Mouse (Mus musculus): ENCODE results near the gene Hoxb5. TPM values are rescaled to one million over a fixed set of nuclear protein-coding genes. Genes with fewer than 3 reads are reported as not detected.

Gene Hoxb5
- total RNA-seq, 2 experiments from 2014 or later = 0.10 to 0.14 TPM

DNA sequence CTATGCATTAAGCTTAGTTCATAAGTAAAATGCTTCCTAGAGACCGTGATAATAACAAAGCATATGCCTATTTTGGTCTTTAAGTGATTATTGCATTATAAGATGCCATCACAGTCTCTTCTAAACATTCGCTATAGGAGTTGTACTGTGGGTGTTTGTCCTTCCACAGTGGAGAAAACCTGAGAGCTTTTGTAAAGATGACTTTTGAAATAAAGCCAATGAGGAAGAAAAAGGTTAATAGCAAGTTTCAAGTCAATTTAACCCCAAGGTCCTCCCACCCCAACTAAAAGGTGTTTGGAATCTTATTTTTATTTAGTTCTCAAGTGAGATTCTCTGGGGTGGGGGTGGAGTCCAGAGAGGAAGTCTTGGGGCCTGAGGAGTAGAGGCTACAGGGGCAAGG, 10.0 kb downstream of the Hoxb5 start:
- intact Hi-C loops (cut with DNase I) = no loop called here
- no peak for DNase-seq (ENCODE audit: low spot score)

DNA sequence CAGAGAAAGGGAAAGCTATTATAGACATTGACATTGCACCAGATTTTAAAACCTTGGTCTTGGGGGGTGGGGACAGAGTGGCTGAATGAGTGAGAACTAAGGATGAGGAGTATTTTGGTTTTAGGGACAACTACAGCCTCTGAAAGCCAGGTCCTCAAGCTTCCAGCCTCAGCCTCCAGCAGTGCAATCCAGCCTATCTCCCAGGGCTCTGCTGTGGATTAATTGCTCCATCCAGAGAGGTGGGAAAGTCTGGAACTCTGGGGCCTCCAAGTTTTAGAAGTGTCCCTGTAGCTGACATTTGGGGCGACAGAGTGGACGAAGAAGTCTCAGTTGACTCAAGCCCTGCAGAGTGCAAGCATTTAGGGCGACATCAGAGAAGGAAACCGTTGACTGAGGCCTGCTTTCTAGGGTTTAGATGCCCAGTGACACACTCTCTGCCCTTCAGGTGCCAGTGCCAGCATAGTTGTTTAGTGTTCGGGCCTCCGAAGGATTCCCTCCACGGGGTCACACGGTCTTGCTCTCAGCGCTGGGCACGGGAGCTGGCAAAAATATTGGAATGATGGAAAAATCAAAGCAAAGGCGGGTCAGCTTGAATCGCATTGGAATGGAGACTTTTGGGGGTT, 10.8 kb downstream of the Hoxb5 start:
- no peak for DNase-seq (ENCODE audit: low spot score)
- intact Hi-C loops (cut with DNase I) = no loop called here

DNA sequence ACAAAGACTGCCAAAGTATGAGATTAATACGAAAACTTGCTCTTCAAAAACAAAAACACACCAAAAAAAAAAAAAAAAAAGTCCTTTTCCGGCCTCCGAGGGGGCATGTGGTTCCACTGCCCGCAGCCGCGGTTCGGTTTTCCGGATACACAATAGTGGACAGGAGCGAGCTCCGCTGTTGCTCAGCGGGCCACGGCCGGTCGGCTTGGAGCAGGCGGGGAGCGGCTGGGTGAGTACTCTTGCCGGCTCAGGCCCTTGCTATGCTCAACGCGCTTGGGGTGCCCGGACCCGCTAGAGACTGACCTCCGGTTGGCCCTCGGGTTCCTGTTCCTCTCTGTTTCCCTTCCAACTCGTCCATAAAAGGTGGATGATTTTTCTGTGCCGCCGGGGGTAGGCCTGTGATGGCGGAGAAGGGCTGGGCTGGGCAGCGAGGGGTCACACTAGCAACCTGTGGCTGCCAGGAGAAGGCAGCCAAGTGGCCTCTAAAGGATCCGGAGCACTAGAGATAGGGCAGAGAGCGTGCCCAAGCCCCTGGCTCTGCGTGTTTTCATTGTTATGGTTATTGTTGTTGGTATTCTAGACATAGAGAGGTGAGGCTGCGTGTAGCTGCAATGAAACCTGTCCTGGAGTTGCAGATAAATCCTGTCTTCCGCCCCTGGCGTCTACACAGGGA, 11.7 kb downstream of the Hoxb5 start:
- no peak for DNase-seq (ENCODE audit: low spot score)
- intact Hi-C loops (cut with DNase I) = loop anchor here (5.0 kb wide), 1 partner anchor 37 kb away; the partner anchor contains the start of gene Hoxb2

DNA sequence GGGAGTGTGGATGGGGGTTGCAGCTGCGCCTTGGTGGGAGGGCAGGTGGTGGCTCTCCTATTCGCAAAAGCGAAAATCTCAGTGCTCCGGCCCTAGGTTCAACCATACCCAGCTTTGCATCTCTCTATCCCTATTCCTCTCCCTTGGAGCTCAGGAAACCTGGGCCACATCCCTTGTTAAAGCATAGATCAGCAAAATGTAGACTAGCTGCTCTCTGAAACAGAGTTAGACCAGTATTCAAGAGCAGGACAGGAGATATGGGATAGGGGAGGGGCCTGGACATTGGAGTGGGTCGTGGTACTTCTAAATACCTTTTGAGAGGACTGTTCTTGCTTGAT, 12.2 kb downstream of the Hoxb5 start:
- DNase-seq (ENCODE audit: low spot score) = no peak
- intact Hi-C loops (cut with DNase I) = loop anchor here (5.0 kb wide), 1 partner anchor 37 kb away; the partner anchor contains the start of gene Hoxb2

DNA sequence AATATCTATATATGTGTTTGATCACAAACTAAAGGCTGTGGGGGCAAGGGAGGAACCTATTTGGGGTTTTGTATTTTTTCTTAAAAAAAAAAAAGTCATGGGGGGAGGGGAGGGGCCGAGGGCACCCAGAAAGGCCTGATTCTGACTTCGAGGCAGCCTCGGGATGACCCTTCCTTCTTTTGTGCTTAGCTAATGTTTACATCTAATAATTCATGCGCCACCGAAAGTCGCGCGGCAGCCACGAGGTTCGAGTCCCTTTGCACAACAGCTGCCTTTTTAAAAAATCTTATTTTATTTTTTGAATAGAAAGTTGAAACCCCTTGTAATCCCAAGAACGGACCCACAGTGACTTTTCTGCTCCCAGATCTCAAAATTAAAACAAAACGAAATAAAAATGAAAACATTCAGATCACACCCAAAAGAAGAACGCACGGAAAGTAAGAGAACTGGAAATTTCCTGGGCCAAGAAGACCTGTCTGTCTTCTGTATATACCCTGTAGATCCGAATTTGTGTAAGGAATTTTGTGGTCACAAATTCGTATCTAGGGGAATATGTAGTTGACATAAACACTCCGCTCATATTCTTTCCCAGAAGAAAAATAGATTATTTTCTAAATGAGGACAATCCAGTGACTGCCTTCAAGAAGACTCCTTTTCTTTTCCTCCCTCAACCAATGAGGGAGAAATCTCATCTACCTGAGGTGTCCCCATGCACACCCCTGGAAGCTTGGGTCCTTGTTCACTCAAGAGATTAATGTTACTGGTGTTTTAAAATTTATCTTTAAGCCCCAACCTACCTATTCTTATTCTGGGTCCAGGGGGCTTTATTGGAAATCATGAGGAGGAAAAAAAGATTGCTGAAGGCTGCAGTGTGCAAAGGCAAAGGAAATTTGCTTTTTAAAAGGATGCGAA, 13.8 kb downstream of the Hoxb5 start:
- intact Hi-C loops (cut with DNase I) = loop anchor here (5.0 kb wide), 1 partner anchor 35 kb away; the partner anchor contains the start of gene Hoxb2
- no peak for DNase-seq (ENCODE audit: low spot score)

DNA sequence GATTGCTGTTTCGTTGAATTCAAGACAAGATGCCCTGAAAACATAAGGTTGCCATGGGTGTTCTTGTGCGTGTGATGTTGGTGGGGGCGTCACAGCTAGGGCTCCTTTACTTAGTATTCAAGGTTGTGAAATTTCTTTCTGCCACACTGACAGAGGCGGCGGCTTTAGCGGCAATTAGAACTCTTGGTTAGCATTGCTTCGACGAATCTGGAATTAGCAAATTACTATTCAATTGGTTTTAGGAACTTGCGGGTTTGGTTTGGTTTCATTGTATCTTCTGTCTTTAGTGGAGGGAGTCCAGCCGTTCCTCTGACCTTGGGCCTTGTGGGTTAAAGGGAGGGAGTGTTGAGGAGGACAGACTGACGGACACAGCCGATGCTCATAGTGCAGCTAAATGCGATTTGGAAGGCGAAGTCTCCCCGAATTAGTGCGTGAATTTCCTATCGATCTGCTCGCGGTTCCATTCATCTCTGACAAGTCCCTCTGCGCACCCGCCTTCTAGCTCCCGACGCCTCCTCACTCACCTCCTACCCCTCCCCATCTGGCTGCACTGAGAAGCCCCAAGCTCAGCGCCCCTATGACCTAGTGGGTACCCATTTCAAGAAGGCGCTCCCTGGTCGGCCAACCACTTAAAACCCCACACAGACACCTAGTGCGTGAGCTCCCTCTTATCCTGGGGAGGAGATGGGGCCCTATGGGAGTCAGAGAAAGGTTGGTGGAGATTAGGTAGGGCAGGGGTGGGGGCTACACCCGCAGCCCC, 14.7 kb downstream of the Hoxb5 start, which contains the start of gene Hoxb4:
Gene Hoxb4, plus strand, starts transcription at position 660 of the 760 bp plus-strand sequence.
- DNase-seq (ENCODE audit: low spot score) = no peak
- intact Hi-C loops (cut with DNase I) = loop anchor here (5.0 kb wide), 1 partner anchor 35 kb away; the partner anchor contains the start of gene Hoxb2

DNA sequence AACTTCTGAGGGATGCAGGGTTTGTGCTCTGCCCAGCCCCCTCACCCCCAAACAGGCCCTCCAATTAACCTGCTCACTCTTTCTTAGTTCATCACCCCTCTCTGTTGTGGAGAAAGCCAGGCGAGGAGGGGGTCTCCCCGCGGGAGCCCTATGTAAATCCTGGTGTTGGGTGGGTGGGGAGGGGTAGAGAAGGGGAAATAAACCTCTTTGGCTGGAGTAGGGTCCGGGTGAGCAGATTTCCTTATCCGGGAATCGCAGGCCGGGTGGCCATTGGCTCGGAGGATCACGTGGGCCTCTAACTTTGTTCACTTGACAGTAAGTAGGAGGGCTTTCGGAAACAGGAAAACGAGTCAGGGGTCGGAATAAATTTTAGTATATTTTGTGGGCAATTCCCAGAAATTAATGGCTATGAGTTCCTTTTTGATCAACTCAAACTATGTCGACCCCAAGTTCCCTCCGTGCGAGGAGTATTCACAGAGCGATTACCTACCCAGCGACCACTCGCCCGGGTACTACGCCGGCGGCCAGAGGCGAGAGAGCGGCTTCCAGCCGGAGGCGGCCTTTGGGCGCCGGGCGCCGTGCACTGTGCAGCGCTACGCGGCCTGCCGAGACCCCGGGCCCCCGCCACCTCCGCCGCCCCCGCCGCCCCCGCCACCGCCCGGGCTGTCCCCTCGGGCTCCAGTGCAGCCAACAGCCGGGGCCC, 15.4 kb downstream of the Hoxb5 start:
- DNase-seq (ENCODE audit: low spot score) = peak; percentile 45
- intact Hi-C loops (cut with DNase I) = loop anchor here (5.0 kb wide), 1 partner anchor 34 kb away; the partner anchor contains the start of gene Hoxb2

DNA sequence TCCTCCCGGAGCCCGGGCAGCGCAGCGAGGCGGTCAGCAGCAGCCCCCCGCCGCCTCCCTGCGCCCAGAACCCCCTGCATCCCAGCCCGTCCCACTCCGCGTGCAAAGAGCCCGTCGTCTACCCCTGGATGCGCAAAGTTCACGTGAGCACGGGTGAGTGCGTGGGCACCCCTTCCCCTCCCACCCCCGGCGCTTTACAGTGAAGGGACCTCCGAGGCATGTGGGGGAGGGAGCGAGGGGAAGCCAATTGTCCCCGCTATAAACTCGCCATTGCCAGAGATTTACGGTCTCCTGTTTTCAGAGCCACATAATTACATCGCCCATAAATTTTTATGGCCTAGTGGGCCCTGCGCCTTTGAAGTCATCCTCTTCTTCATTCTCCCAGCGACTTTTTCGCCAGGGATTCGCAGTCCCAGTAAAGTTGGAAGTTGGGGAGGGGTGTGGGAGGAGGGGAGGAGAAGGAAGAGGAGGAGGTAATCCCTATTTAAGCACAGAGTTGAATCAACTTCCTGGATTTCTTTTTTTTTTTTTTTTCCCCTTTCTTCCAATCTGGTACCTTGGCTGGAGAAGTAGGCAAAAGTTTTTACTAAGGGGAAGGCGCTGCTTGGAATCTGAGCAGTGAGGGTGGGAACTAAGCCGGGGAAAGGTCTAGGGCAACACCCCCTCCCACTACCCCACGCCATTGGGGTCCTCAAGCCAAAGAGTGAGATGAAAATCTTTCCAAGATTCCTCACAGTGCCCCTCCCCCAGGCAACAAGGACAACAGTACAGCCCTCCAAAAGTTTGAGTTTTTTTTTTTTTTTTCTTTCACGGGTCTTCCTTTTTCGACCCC, 16.2 kb downstream of the Hoxb5 start:
- DNase-seq (ENCODE audit: low spot score) = no peak
- intact Hi-C loops (cut with DNase I) = loop anchor here (5.0 kb wide), 1 partner anchor 33 kb away; the partner anchor contains the start of gene Hoxb2

DNA sequence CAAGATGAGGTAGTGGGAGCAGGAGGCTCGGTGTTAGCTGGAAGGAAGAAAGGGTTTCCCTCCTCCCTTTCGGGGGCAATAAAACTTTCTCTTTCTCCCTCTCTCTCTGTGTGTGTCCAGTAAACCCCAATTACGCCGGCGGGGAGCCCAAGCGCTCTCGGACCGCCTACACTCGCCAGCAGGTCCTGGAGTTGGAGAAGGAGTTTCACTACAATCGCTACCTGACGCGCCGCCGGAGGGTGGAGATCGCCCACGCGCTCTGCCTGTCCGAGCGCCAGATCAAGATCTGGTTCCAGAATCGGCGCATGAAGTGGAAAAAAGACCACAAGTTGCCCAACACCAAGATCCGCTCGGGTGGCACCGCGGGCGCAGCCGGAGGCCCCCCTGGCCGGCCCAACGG, 16.8 kb downstream of the Hoxb5 start:
- no peak for DNase-seq (ENCODE audit: low spot score)
- intact Hi-C loops (cut with DNase I) = loop anchor here (5.0 kb wide), 1 partner anchor 32 kb away; the partner anchor contains the start of gene Hoxb2

DNA sequence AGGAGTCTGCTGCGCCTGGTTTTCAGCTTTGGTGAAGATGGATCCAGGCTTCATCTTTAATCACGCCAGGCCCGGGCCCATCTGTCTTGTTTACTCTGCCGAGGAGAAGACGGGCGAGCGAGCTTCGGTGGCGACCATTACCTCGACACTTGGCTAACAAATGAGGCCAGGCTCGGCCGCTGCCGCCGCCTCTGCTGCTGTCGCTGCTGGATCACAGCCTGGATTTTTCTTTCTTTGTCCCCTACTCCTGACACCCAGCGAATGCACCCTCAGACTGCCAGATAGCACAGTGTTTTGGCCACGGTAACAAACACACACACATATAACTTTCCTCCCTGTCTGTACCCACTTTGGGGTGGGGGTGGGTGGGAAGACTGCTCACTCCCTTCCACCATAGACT, 17.6 kb downstream of the Hoxb5 start:
- intact Hi-C loops (cut with DNase I) = no loop called here

DNA sequence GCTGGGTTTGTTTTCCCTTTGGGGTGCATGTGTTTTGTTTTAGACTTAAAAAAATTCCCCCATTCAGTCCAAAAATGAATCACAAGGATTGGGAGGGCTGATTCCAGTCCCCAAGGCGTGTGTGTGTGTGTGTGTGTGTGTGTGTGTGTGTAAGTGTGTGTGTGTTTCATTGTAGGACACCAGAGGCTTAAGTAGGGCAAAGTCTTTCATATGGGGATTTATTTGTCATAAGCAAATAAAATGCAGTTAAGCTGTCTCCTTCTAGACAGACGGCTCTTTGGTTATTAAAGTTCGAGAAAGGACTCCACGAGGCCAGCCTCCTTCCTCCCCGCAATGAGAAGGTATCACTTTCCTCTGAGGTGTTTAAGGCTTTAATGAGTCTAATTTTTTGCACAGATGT, 18.7 kb downstream of the Hoxb5 start:
- DNase-seq (ENCODE audit: low spot score) = no peak
- intact Hi-C loops (cut with DNase I) = no loop called here

More for the DNA sequence above, 17.6 kb downstream of the Hoxb5 start:
- no peak for DNase-seq (ENCODE audit: low spot score)

DNA sequence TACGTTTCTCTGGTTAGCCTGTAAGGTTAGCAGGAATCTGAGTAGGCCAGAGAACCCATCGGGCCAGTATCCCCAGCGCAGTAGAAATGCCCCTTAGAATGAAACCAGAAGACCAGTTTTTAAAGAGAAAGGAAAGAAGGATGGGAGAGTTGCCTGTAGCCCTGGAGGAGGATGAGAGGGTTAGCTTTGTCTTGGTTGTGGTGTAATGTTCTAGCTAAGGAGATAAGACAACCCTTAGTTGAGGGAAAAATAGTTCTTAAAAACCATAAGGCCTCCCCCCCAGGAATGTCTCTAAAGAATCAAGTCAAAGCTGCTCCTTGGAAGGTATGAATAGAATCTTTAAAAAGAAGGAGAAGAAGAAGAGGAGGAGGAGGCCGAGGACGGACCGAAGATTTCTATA, 19.6 kb downstream of the Hoxb5 start:
- no peak for DNase-seq (ENCODE audit: low spot score)
- intact Hi-C loops (cut with DNase I) = no loop called here

DNA sequence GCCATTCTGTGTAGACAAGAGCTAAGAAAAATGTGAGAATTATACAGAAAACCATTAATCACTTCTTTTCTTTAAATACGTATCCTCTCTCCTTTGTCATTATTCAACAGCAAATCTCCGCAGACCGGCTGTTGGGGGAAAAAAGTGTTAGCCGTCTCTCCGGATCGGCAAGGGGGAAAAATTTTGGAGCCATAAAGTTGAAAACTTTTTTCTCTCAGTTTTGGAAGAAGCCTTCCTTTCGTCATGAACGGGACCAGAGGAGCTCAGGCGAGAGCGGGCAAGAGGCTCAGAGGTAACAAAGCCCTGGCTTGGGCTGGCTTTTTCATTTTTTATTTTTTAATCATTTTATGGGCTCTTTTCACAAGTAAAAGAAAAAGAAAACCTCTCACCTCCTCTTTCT, 20.0 kb downstream of the Hoxb5 start, which contains the start of gene Hoxb3:
Gene Hoxb3, plus strand, starts transcription at position 173 of the 400 bp plus-strand sequence.
- intact Hi-C loops (cut with DNase I) = no loop called here
- DNase-seq (ENCODE audit: low spot score) = no peak

DNA sequence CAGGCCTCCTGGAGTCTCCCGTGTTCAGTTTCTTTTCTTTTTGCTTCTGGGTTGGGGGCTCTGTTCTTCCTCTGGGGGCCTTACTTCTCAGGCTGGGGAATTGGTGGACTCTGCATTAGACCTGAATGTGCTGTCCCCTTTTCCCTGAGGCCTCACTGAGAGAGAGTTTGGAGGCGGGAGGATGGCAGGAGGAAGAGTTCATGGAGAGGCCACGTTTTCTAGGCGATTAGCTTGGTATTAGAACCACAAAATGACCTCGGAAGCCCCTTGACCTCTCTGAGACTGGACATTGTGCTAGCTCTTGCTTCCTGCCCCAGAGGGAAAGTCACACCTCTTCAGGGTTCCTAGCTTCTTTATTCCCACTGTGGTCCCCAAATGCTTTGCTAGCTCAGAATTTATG, 21.0 kb downstream of the Hoxb5 start:
- intact Hi-C loops (cut with DNase I) = no loop called here

DNA sequence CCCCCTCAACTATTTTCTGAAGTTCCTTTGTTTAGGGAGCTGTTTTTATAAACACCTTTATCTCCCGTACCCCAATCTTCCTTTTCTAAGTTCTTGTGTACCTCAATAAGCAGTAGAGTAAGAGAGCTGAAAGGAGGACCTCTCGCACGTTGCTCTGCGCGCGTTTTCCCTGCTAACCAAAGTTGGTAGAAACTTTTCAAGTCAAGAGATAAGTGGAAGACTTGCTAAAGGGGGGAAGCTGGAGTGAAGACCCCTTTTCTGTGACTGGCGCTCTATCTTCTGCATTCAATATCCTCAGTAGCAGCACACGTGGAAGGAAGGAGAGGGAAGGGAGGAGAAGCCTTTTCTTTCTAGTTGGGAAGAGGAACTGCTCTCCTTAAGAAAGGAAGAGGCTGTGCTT, 21.8 kb downstream of the Hoxb5 start:
- intact Hi-C loops (cut with DNase I) = no loop called here
- no peak for DNase-seq (ENCODE audit: low spot score)

More for the DNA sequence above, 21.0 kb downstream of the Hoxb5 start:
- no peak for DNase-seq (ENCODE audit: low spot score)

DNA sequence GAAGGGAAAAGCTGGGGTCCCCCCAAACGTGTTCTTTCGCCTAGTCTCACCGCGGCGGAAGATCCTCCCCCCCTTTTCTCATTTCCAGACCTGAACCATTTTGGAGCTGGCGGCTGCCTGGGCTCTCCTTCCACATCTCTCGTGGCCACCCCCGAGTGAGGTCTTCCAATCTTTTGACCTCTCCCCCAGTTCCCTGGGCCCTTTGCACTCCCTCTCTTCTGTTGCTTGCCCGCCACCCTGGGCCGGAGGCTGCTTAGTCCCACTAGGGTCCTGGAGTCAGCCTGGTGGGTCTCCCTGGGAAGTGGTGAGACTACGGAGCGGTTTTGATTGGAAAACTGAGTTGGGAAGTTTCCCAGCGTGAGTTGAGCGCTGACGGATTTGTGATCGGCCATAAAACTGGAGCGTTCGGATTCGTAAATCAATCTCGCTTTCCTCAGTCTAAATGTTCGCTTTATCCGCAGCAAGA, 22.6 kb downstream of the Hoxb5 start:
- no peak for DNase-seq (ENCODE audit: low spot score)

DNA sequence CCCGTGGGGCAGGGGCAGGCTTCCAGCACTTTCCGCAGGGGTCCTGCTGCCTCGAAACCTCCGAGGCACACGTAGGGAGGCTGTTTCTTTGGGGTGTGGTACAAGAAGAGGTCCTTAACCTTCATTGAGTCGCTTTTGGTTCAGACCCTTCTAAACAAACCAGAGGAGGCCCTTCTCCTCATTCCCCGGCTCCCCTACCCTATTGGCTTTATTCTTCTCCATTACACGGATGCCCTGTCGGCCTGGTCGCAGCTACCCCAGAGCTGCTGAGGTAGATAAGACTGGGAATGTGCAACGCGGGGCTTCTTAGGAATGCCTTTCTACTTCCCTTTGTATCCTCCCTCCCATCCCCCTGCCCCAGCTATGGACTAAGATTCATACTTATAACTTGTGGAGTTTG, 23.6 kb downstream of the Hoxb5 start:
- intact Hi-C loops (cut with DNase I) = no loop called here
- no peak for DNase-seq (ENCODE audit: low spot score)

More for the DNA sequence above, 22.6 kb downstream of the Hoxb5 start:
- intact Hi-C loops (cut with DNase I) = no loop called here

DNA sequence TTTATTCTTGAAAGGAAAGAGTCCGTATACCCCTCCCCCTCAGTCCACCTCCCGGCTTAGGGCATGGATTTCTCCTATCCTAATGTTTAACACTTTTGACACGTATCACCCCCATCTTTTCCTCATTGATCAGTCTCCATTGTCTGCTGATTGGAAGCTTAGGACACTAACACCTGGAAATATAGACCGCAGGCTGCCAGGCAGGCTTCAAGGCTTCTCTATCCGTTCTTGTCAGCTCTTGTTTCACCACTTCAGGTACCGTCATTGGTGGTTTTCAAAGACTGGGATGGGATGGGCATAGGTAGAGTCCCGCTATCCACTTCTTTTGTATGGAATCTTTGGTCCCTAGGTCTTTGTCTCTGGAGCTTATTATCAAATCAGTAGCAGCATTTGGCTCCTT, 24.0 kb downstream of the Hoxb5 start:
- intact Hi-C loops (cut with DNase I) = no loop called here
- DNase-seq (ENCODE audit: low spot score) = no peak
